Comparison of ENCODE assay signal across 18 mouse cellular contexts in genomic region chr17:25839455-25840235, GRCm38 (mm10). TPM values are rescaled to one million over a fixed set of nuclear protein-coding genes. Genes with fewer than 3 reads are reported as not detected.
DNase-seq lines count a peak whose midpoint lies in the region; ATAC-seq and TF ChIP-seq lines count a peak whose summit lies in the region.
"Had no signal": no experiment of that assay in that cellular context is flagged by ENCODE, and none has a peak within 500 bp of the region (broad histone marks: within the 10 kb centered on the region; RNA-seq: fewer than 3 reads in every experiment).

No protein-coding gene starts in this region.

- H3K9ac ChIP-seq in midbrain, embryonic 13.5 days (replicated peaks), result no peak overlapping the region
- peak overlapping the region; percentile 17 for H3K9ac ChIP-seq in liver, adult 2 months (ENCODE audit: low read depth, low read length)
- H3K9ac ChIP-seq: embryonic facial prominence, embryonic 15.5 days; limb, embryonic 15.5 days had no signal

- no peak for TF ChIP-seq CTCF in gastrocnemius, adult 2 months (IDR thresholded peaks at IDR 0.05)
- no peak for TF ChIP-seq CTCF in liver, adult 2 months (IDR thresholded peaks at IDR 0.05; ENCODE audit: low read depth, low read length)

- no peak for DNase-seq in gastrocnemius, adult 2 months
- no peak for DNase-seq in gastrocnemius, adult 8-10 months (ENCODE audit: low spot score in 2 of 2)
- no peak for DNase-seq in midbrain, embryonic 10.5 days (ENCODE audit: low spot score)
- peak; percentile 87 for DNase-seq in liver, adult 2 months (ENCODE audit: extremely low read depth, low read depth, low spot score)
- DNase-seq in MN1 (ENCODE audit: low spot score), result no peak
- no peak for DNase-seq in left cerebral cortex, postnatal 25 days (ENCODE audit: low spot score in 2 of 2)
- no peak for DNase-seq in layer of hippocampus, adult 9-11 months
- DNase-seq: adrenal gland, postnatal 36 days; B cell, adult 2 months; heart, adult 2 months; heart, postnatal 10 days; retina, postnatal 1 day had no signal

- peak overlapping the region; percentile 99 for H3K27ac ChIP-seq in gastrocnemius, adult 2 months
- no peak overlapping the region for H3K27ac ChIP-seq in midbrain, embryonic 10.5 days (replicated peaks)
- no peak overlapping the region for H3K27ac ChIP-seq in midbrain, embryonic 13.5 days
- H3K27ac ChIP-seq in liver, adult 2 months (replicated peaks; ENCODE audit: insufficient read depth, low read depth, low read length), result peak overlapping the region; percentile 73
- H3K27ac ChIP-seq: embryonic facial prominence, embryonic 15.5 days; heart, adult 2 months; limb, embryonic 15.5 days had no signal

- no peak for ATAC-seq in midbrain, embryonic 13.5 days
- ATAC-seq: forebrain, embryonic 14.5 days; midbrain, embryonic 16.5 days had no signal

- no peaks in the 10 kb centered on the region for H3K27me3 ChIP-seq in midbrain, embryonic 10.5 days (ENCODE audit: low read depth, poor library complexity, severe bottlenecking)
- no peaks in the 10 kb centered on the region for H3K27me3 ChIP-seq in midbrain, embryonic 13.5 days
- no peaks in the 10 kb centered on the region for H3K27me3 ChIP-seq in liver, adult 2 months (ENCODE audit: control insufficient read depth, insufficient read depth, low read length)
- H3K27me3 ChIP-seq: embryonic facial prominence, embryonic 15.5 days; limb, embryonic 15.5 days had no signal

- WGBS in midbrain, embryonic 10.5 days, result 91% methylated on average over 14 of the region's 14 CpGs
- 87% methylated on average over 14 of the region's 14 CpGs for WGBS in midbrain, embryonic 13.5 days
- 47% methylated on average over 14 of the region's 14 CpGs for WGBS in liver, adult 2 months

- peak overlapping the region; percentile 28 for H3K4me3 ChIP-seq in gastrocnemius, adult 2 months
- peak overlapping the region; percentile 18; the same call in 1 of the 2 replicates for H3K4me3 ChIP-seq in midbrain, embryonic 10.5 days
- H3K4me3 ChIP-seq in midbrain, embryonic 13.5 days (replicated peaks), result no peak overlapping the region
- no peak overlapping the region for H3K4me3 ChIP-seq in liver, adult 2 months (ENCODE audit: insufficient read depth, low read depth, low read length)
- H3K4me3 ChIP-seq: embryonic facial prominence, embryonic 15.5 days; heart, adult 2 months; limb, embryonic 15.5 days had no signal

- peaks cover 76% of the 10 kb centered on the region for H3K36me3 ChIP-seq in midbrain, embryonic 10.5 days
- H3K36me3 ChIP-seq in midbrain, embryonic 13.5 days, result peaks cover 55% of the 10 kb centered on the region
- H3K36me3 ChIP-seq in liver, adult 2 months (ENCODE audit: control insufficient read depth, insufficient read depth, low read length), result 0 out of 2 replicates have a peak, but pooled peaks cover 2% of the 10 kb centered on the region

- no peak overlapping the region for H3K4me2 ChIP-seq in midbrain, embryonic 13.5 days (replicated peaks)
- H3K4me2 ChIP-seq: embryonic facial prominence, embryonic 15.5 days; limb, embryonic 15.5 days had no signal

- H3K79me2 ChIP-seq in liver, adult 2 months (ENCODE audit: control insufficient read depth, insufficient read depth, low read length), result peaks cover 24% of the 10 kb centered on the region

- peaks cover 61% of the 10 kb centered on the region for H3K4me1 ChIP-seq in midbrain, embryonic 10.5 days
- peaks cover 53% of the 10 kb centered on the region for H3K4me1 ChIP-seq in midbrain, embryonic 13.5 days (replicated peaks)
- H3K4me1 ChIP-seq in liver, adult 2 months (ENCODE audit: control insufficient read depth, insufficient read depth, low read length), result peaks cover 55% of the 10 kb centered on the region

- no peaks in the 10 kb centered on the region for H3K9me3 ChIP-seq in midbrain, embryonic 10.5 days (replicated peaks)
- no peaks in the 10 kb centered on the region for H3K9me3 ChIP-seq in midbrain, embryonic 13.5 days
- H3K9me3 ChIP-seq: embryonic facial prominence, embryonic 15.5 days; limb, embryonic 15.5 days had no signal

- TF ChIP-seq POLR2A in liver, adult 2 months (IDR thresholded peaks at IDR 0.05; ENCODE audit: extremely low read depth, insufficient read depth, low read length), result no peak

- intact Hi-C loops in gastrocnemius, adult 2 months (cut with DNase I), result no loop called here
- intact Hi-C loops in left cerebral cortex, postnatal 25 days (cut with DNase I), result no loop called here

RNA-seq across cellular contexts. Expression of gene Gm20683, which starts 1.9 kb away (rescaled TPM):
- 10 to 100 TPM; 13.0 to 15.9 TPM for total RNA-seq in gastrocnemius, adult 2 months (2021)
- total RNA-seq in gastrocnemius, adult 8-10 months (2022), result 10 to 100 TPM in 2 of 4 experiments, 1 to 10 TPM in 2; 9.1 to 15.3 (median 12.3) TPM
- 1.7 and 2.2 TPM in 2 replicates for polyA plus RNA-seq in midbrain, embryonic 10.5 days (2016; fragmentation: Nextera tagmentation; extraction: Ambion mirVana)
- polyA plus RNA-seq in midbrain, embryonic 13.5 days (2015; fragmentation: Nextera tagmentation; extraction: Ambion mirVana), result 7.5 and 8.0 TPM in 2 replicates
- total RNA-seq in liver, adult 2 months (2014; rRNA removed), result 2.7 and 4.8 TPM in 2 replicates
- polyA plus RNA-seq in liver, adult 2 months (2012; rRNA removed), result 19.1 and 26.9 TPM in 2 replicates
- 10 to 100 TPM; 23.0 to 25.2 TPM for total RNA-seq in left cerebral cortex, postnatal 25 days (2021)
- total RNA-seq: common myeloid progenitor, adult 5-6 weeks had no signal

RNA-seq across cellular contexts. Expression of gene Rhbdl1, which starts 2.5 kb away (rescaled TPM):
- total RNA-seq in gastrocnemius, adult 2 months (2021), result 10 to 100 TPM; 17.2 to 20.2 TPM
- 10 to 100 TPM in 3 of 4 experiments, 1 to 10 TPM in 1; 9.5 to 18.5 (median 16.7) TPM for total RNA-seq in gastrocnemius, adult 8-10 months (2022)
- 1.7 and 2.7 TPM in 2 replicates for polyA plus RNA-seq in midbrain, embryonic 10.5 days (2016; fragmentation: Nextera tagmentation; extraction: Ambion mirVana)
- polyA plus RNA-seq in midbrain, embryonic 13.5 days (2015; fragmentation: Nextera tagmentation; extraction: Ambion mirVana), result 17.3 and 18.1 TPM in 2 replicates
- 0.40 and 0.74 TPM in 2 replicates for total RNA-seq in liver, adult 2 months (2014; rRNA removed)
- polyA plus RNA-seq in liver, adult 2 months (2012; rRNA removed), result 3.8 and 5.5 TPM in 2 replicates
- 10 to 100 TPM; 59.0 to 59.7 TPM for total RNA-seq in left cerebral cortex, postnatal 25 days (2021)

RNA-seq across cellular contexts. Expression of gene Rhot2, which starts 5.0 kb away (rescaled TPM):
- 10 to 100 TPM; 58.1 to 89.3 TPM for total RNA-seq in gastrocnemius, adult 2 months (2021)
- total RNA-seq in gastrocnemius, adult 8-10 months (2022), result 10 to 100 TPM; 63.3 to 72.7 (median 68.0) TPM
- 23.9 and 25.2 TPM in 2 replicates for polyA plus RNA-seq in midbrain, embryonic 10.5 days (2016; fragmentation: Nextera tagmentation; extraction: Ambion mirVana)
- 15.6 and 16.4 TPM in 2 replicates for polyA plus RNA-seq in midbrain, embryonic 13.5 days (2015; fragmentation: Nextera tagmentation; extraction: Ambion mirVana)
- total RNA-seq in liver, adult 2 months (2014; rRNA removed), result 18.0 and 20.9 TPM in 2 replicates
- polyA plus RNA-seq in liver, adult 2 months (2012; rRNA removed), result 63.0 and 71.1 TPM in 2 replicates
- 10 to 100 TPM; 76.9 to 84.4 TPM for total RNA-seq in left cerebral cortex, postnatal 25 days (2021)

RNA-seq across cellular contexts. Expression of gene Stub1, which starts 6.4 kb away (rescaled TPM):
- 10 to 100 TPM; 85.8 to 93.8 TPM for total RNA-seq in gastrocnemius, adult 2 months (2021)
- 100 to 1,000 TPM in 1 of 4 experiments, 10 to 100 TPM in 3; 87.3 to 101 (median 91.1) TPM for total RNA-seq in gastrocnemius, adult 8-10 months (2022)
- polyA plus RNA-seq in midbrain, embryonic 10.5 days (2016; fragmentation: Nextera tagmentation; extraction: Ambion mirVana), result 381 and 403 TPM in 2 replicates
- polyA plus RNA-seq in midbrain, embryonic 13.5 days (2015; fragmentation: Nextera tagmentation; extraction: Ambion mirVana), result 314 and 316 TPM in 2 replicates
- 50.4 and 55.3 TPM in 2 replicates for total RNA-seq in liver, adult 2 months (2014; rRNA removed)
- 81.3 and 94.4 TPM in 2 replicates for polyA plus RNA-seq in liver, adult 2 months (2012; rRNA removed)
- 100 to 1,000 TPM; 171 to 173 TPM for total RNA-seq in left cerebral cortex, postnatal 25 days (2021)

RNA-seq across cellular contexts. Expression of gene Jmjd8, which starts 11.0 kb away (rescaled TPM):
- 10 to 100 TPM; 11.5 to 13.0 TPM for total RNA-seq in gastrocnemius, adult 2 months (2021)
- 10 to 100 TPM; 11.0 to 13.0 (median 11.4) TPM for total RNA-seq in gastrocnemius, adult 8-10 months (2022)
- 58.7 and 68.4 TPM in 2 replicates for polyA plus RNA-seq in midbrain, embryonic 10.5 days (2016; fragmentation: Nextera tagmentation; extraction: Ambion mirVana)
- polyA plus RNA-seq in midbrain, embryonic 13.5 days (2015; fragmentation: Nextera tagmentation; extraction: Ambion mirVana), result 72.8 and 74.6 TPM in 2 replicates
- total RNA-seq in liver, adult 2 months (2014; rRNA removed), result 25.6 and 30.5 TPM in 2 replicates
- 75.0 and 78.4 TPM in 2 replicates for polyA plus RNA-seq in liver, adult 2 months (2012; rRNA removed)
- 10 to 100 TPM; 55.9 to 57.6 TPM for total RNA-seq in left cerebral cortex, postnatal 25 days (2021)

Comparison
In these comparisons a context has a peak if more than half of its experiments do, and no peak if none do; other contexts are left out.
1. H3K4me3 ChIP-seq: peak in gastrocnemius, adult 2 months (single experiment) and midbrain, embryonic 10.5 days (single experiment); none in midbrain, embryonic 13.5 days (single experiment) and liver, adult 2 months (single experiment).
2. H3K27ac ChIP-seq: peak in gastrocnemius, adult 2 months (single experiment) and liver, adult 2 months (single experiment); none in midbrain, embryonic 10.5 days (single experiment) and midbrain, embryonic 13.5 days (single experiment).